Mouse (Mus musculus) liver, embryonic 15.5 days (tissue): ENCODE measurements around the gene Eif4b. TPM values are rescaled to one million over a fixed set of nuclear protein-coding genes. Genes with fewer than 3 reads are reported as not detected.

ENCODE experiments used
- ATAC-seq: fragments of 200-750 bp; cut with Nextera tagmentation; 2 replicates; pipeline ENCODE4 v1.8.0; 2017; ENCODE audit warnings: moderate number of reproducible peaks, mild to moderate bottlenecking, moderate library complexity; ENCODE audit not compliant: insufficient read depth
- H3K27ac ChIP-seq: fragments of 300-500 bp; sonication (generic); replicated peaks from 2 replicates; pipeline ENCODE4 v1.5.1; 2015; ENCODE audit warnings: mild to moderate bottlenecking, inconsistent platforms
- H3K27me3 ChIP-seq: fragments of 300-500 bp; sonication (generic); 2 replicates; pipeline ENCODE4 v1.6.1; 2015; ENCODE audit warnings: mild to moderate bottlenecking, inconsistent platforms
- H3K36me3 ChIP-seq: fragments of 300-500 bp; sonication (generic); replicated peaks from 2 replicates; pipeline ENCODE4 v1.6.1; 2015; ENCODE audit warnings: moderate library complexity, mild to moderate bottlenecking, inconsistent platforms
- H3K4me1 ChIP-seq: fragments of 300-500 bp; sonication (generic); replicated peaks from 2 replicates; pipeline ENCODE4 v1.6.1; 2015; ENCODE audit warnings: inconsistent platforms
- H3K4me2 ChIP-seq: fragments of 300-500 bp; sonication (generic); 2 replicates; pipeline ENCODE4 v1.6.1; 2015; ENCODE audit warnings: moderate library complexity, mild to moderate bottlenecking, inconsistent platforms
- H3K4me3 ChIP-seq: fragments of 300-500 bp; sonication (generic); replicated peaks from 2 replicates; pipeline ENCODE4 v1.5.1; 2015; ENCODE audit warnings: mild to moderate bottlenecking, inconsistent platforms
- H3K9ac ChIP-seq: fragments of 300-500 bp; sonication (generic); 2 replicates; pipeline ENCODE4 v1.6.1; 2015; ENCODE audit warnings: moderate library complexity, mild to moderate bottlenecking, inconsistent platforms
- H3K9me3 ChIP-seq: fragments of 300-500 bp; sonication (generic); replicated peaks from 2 replicates; pipeline ENCODE4 v1.6.1; 2016; ENCODE audit warnings: inconsistent platforms
- WGBS: fragments of 180-500 bp; shearing (Covaris S2); methylation state at CpG from one replicate; pipeline ENCODE4 v1.1.7; 2015; ENCODE audit warnings: mixed read lengths; ENCODE audit not compliant: insufficient replicate concordance; 5-methylcytosine and 5-hydroxymethylcytosine counted together
- polyA plus RNA-seq: library from polyadenylated mRNA; unstranded; fragments of >200 nt; fragmentation: Nextera tagmentation; extraction: Ambion mirVana; gene quantifications from 2 replicates; pipeline ENCODE4 v1.2.1, GENCODE M21; 2015

Gene Eif4b
- polyA plus RNA-seq, 1 experiment from 2014 or later: 43.5 TPM

DNA sequence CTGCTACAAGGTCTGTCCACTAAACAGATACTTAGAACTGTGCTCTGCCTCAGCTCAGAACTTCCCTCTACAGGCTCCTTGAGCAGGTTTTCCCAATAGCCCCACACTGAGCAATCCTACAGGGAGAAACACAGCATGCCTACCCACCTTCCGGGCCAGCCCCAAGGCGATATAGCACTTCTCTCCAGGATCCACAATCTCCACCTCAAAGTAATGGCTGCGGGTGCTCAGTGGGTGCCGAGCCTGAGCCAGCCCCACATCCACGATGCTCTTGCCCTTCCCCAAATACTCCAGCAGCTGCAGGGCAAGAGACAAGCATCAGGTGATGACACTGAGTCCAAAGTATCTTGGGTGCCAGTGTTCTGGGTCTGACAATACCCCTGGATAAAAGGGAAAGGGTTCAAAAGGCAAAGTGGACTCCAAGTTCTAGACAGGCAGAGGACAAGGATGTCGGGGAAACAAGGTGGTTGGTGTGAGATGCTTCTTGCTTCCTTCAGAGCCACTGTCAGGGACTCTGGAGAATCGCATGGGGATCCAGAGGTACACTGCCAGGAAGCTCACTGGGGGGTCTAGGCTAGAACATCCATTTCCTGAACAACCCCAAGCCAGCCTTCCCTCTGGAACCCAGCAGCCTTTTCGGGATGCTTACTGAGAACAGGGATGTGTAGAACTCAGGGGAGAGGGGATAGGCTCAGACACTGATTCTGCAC, 45.7 kb downstream of the Eif4b start:
- WGBS: 71% methylated on average over 8 of the region's 8 CpGs
- no peak overlapping the region for H3K4me2 ChIP-seq
- peaks cover 55% of the 10 kb centered on the region for H3K36me3 ChIP-seq
- H3K27me3 ChIP-seq: no peaks in the 10 kb centered on the region
- H3K9me3 ChIP-seq: no peaks in the 10 kb centered on the region
- ATAC-seq: no peak
- H3K27ac ChIP-seq: no peak overlapping the region
- H3K9ac ChIP-seq: no peak overlapping the region
- peaks cover 8% of the 10 kb centered on the region for H3K4me1 ChIP-seq
- no peak overlapping the region for H3K4me3 ChIP-seq

DNA sequence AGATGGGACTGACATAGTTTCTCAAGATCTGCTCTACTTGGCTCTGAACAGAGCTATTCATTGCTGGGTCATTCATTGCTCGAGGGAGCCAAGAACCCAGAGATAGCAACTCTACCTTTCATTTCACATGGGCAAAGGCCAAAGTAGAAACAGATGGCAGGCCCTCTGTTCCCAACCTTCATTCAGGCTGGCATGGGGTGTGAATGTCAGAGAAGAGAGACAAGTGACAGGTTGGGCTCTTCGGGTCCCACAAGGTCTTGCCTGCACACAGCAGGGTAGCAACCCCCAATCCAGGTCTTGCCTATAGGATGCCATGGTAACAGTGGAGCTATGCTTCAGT, 46.2 kb downstream of the Eif4b start:
- peaks cover 8% of the 10 kb centered on the region for H3K4me1 ChIP-seq
- no peak overlapping the region for H3K4me3 ChIP-seq
- H3K9ac ChIP-seq: no peak overlapping the region
- no peaks in the 10 kb centered on the region for H3K27me3 ChIP-seq
- no peaks in the 10 kb centered on the region for H3K9me3 ChIP-seq
- H3K4me2 ChIP-seq: no peak overlapping the region
- ATAC-seq: no peak
- no peak overlapping the region for H3K27ac ChIP-seq
- H3K36me3 ChIP-seq: peaks cover 60% of the 10 kb centered on the region
- WGBS: 68% methylated on average over 2 of the region's 2 CpGs

DNA sequence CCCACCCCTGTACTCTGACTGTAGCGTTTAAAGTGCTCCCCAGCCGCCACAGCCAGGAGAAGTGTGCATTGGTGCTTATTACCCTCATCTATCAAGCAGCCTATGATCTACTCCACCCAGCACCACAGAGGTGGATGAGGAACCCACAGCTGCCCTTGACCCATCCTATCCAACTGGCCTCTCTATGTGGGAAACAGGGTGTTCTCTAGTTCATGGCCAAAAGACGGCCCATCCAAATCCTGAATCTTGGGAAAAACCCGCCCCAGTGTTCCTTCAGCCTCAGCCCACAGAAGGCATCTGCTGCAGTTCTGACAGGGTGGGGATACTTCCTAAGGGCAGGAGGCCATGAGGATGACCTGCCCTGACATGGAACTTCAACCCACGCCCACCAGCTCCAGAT, 47.0 kb downstream of the Eif4b start:
- no peak overlapping the region for H3K4me2 ChIP-seq
- peaks cover 7% of the 10 kb centered on the region for H3K4me1 ChIP-seq
- ATAC-seq: no peak
- H3K27me3 ChIP-seq: no peaks in the 10 kb centered on the region
- H3K27ac ChIP-seq: no peak overlapping the region
- no peaks in the 10 kb centered on the region for H3K9me3 ChIP-seq
- no peak overlapping the region for H3K9ac ChIP-seq
- 71% methylated on average over 5 of the region's 5 CpGs for WGBS
- no peak overlapping the region for H3K4me3 ChIP-seq
- H3K36me3 ChIP-seq: peaks cover 67% of the 10 kb centered on the region

DNA sequence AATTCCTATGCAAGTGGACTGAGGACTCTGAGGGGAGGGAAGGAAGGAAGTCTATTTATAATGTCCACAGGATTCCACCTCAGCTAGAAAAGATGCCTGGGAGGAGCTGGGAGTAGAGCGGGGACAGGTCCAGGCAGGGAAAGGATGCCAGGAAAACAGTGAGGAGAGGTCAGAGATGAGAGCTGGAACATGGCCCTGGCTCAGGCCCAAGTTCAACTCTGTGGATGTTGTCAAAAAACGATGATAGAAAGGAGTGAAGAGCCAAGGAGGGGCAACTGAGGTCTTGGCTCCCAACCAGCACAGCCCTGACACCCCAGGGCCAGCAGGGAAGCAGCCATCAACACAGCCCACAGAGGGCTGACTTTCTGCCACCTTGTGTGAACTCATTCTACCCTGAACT, 52.7 kb downstream of the Eif4b start:
- H3K4me1 ChIP-seq: no peaks in the 10 kb centered on the region
- no peak overlapping the region for H3K27ac ChIP-seq
- no peak overlapping the region for H3K4me3 ChIP-seq
- 57% methylated on average over 2 of the region's 2 CpGs for WGBS
- H3K27me3 ChIP-seq: no peaks in the 10 kb centered on the region
- peaks cover 76% of the 10 kb centered on the region for H3K36me3 ChIP-seq
- ATAC-seq: 0 out of 2 replicates have a peak, but pooled peaks have one; percentile 15
- no peak overlapping the region for H3K4me2 ChIP-seq
- H3K9me3 ChIP-seq: no peaks in the 10 kb centered on the region
- no peak overlapping the region for H3K9ac ChIP-seq

DNA sequence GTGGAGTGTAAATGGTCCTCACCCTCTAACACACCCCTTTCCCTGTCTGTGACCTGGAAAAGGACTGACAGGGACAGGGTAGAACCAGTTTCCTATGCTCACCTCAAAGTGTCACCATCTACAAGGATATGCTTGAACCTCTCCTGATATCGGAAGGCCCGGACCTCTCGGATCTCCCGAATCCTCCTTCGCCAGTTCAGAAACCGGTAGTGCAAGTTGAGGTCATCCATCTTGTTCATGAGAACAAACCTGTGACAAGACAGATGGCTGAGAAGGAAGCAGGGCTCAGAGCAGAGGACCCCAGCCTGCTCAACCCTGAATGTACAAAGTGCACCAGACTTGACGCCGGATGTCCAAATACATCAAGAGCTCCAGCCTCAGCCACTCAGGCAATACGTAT, 59.7 kb downstream of the Eif4b start:
- no peak for ATAC-seq
- 87% methylated on average over 9 of the region's 9 CpGs for WGBS
- Histone ChIP-seq H3K4me3 (no peak overlapping the region), H3K27ac (no peak overlapping the region), H3K9ac (no peak overlapping the region), H3K36me3 (peaks cover 50% of the 10 kb centered on the region), H3K4me2 (no peak overlapping the region), H3K27me3 (no peaks in the 10 kb centered on the region), H3K9me3 (no peaks in the 10 kb centered on the region), H3K4me1 (peaks cover 30% of the 10 kb centered on the region)

DNA sequence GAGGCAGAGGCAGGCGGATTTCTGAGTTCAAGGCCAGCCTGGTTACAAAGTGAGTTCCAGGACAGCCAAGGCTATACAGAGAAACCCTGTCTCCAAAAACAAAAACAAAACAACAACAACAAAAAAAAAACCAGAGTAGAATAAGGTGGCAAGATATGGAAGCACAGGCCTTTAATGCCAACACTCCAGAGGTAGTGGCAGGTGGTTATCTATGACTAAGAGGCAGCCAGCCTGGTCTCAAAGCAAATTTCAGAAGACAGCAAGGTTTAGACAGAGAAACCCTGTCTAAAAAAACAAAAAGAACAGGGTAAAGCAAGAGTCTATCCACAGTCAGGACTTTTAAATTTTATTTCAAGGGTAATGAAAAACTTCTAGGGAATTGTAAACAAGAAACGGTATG, 61.1 kb downstream of the Eif4b start:
- no peak overlapping the region; the same call in 1 of the 2 replicates for H3K4me3 ChIP-seq
- H3K4me1 ChIP-seq: peaks cover 30% of the 10 kb centered on the region
- H3K9ac ChIP-seq: 0 out of 2 replicates have a peak overlapping the region, but pooled peaks have one; percentile 79
- WGBS: 83% methylated on average over 2 of the region's 2 CpGs
- H3K9me3 ChIP-seq: no peaks in the 10 kb centered on the region
- H3K27ac ChIP-seq: peak overlapping the region; percentile 84
- H3K36me3 ChIP-seq: peaks cover 36% of the 10 kb centered on the region
- ATAC-seq: no peak
- peak overlapping the region; percentile 94 for H3K4me2 ChIP-seq
- H3K27me3 ChIP-seq: 0 out of 2 replicates have a peak, but pooled peaks cover 9% of the 10 kb centered on the region

DNA sequence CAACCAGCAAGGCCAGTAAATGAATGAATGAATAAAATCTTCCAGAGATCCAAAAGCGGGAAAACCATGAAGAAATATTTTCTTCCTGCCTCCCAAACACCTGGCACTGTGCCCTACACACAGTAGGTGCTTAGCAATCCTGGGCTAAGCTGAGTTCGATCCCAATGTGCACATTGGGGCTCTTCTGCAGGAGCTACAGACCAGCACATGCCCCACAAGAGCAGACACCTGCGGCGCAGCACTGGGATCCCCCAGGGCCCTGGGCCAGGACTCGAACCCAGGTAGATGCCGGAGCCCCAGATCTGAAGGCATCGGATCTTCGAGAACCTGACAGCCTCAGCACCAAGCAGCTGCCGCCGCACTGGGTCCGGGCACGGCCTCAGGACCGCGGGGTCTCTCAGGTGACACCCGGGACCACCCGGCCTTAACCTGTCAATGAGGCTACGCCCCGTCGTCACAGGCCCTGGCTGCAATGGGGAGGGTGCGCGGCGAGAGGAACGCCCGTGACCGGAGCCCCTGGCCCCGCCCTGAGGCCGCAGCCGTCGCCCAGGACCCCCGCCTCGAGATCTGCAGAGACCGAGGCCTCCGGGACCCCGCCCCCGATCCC, 62.1 kb downstream of the Eif4b start:
- peak overlapping the region; percentile 79 for H3K9ac ChIP-seq
- peak; percentile 65 for ATAC-seq
- no peaks in the 10 kb centered on the region for H3K9me3 ChIP-seq
- 0 out of 2 replicates have a peak, but pooled peaks cover 9% of the 10 kb centered on the region for H3K27me3 ChIP-seq
- H3K27ac ChIP-seq: peak overlapping the region; percentile 84
- H3K4me2 ChIP-seq: peak overlapping the region; percentile 94
- H3K36me3 ChIP-seq: peaks cover 27% of the 10 kb centered on the region
- H3K4me3 ChIP-seq: peak overlapping the region; percentile 82
- peaks cover 30% of the 10 kb centered on the region for H3K4me1 ChIP-seq
- WGBS: 3% methylated on average over 33 of the region's 35 CpGs

DNA sequence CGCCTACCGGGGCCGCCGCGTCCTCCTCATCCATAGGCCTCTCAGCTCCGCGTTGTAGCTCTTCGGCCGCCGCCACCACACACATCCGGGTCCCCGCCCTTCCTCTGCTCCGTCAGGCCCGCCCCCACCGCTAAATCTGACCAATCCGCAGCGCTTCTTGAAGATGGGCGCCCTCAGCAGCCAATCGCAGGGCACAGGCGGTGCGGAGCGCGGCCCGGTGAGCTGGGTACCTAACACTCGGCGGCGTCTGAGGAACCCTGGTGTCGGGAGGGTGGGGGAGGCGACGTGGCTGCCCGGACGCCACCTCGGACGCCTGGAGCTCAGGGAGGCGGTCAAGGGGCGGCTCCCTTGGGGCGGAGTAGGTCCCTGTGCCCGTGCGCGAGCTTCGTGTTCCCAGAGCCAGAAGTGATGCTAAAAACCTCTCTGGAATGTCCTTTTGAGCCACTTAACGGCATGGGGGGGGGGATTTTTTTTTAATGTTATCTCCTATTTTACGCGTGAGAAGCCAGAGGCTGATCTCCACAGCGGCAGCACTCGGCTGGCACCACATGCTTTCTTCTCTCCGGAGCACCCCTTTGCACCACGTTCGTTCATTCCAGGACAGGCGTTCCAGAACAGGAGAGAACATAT, 62.7 kb downstream of the Eif4b start, which contains the start of gene Spryd3:
Gene Spryd3, minus strand, starts transcription at position 106 of the 630 bp plus-strand sequence.
- Histone ChIP-seq H3K36me3 (peaks cover 21% of the 10 kb centered on the region), H3K27me3 (peaks cover 9% of the 10 kb centered on the region), H3K9ac (peak within 1 kb of the TSS; percentile 79), H3K4me2 (peak within 1 kb of the TSS; percentile 94), H3K4me1 (peaks cover 30% of the 10 kb centered on the region), H3K4me3 (peak within 1 kb of the TSS; percentile 82), H3K9me3 (no peaks in the 10 kb centered on the region), H3K27ac (peak within 1 kb of the TSS; percentile 84)
- WGBS: under 1% methylated on average over 43 of the region's 50 CpGs
- peak; percentile 99 for ATAC-seq

DNA sequence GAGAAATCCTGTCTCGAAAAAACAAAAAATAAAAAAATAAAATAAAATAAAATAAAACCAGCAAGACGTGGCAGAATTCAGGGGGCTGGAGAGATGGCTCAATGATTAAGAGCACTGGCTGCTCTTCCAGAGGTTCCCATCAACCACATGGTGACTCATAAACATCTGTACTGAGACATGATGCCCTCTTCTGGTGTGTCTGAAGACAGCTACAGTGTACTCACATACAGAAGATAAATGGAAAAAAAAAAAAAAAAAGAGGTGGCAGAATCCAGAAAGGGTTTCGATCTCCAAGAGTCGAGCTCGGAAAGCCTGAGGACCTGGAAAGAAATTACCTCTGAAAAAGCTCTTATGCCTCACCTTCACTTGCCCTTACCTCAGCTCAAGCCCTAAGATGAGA, 67.5 kb downstream of the Eif4b start:
- H3K27me3 ChIP-seq: peaks cover 58% of the 10 kb centered on the region
- H3K9me3 ChIP-seq: no peaks in the 10 kb centered on the region
- H3K4me2 ChIP-seq: no peak overlapping the region
- no peak overlapping the region for H3K9ac ChIP-seq
- H3K27ac ChIP-seq: no peak overlapping the region
- H3K36me3 ChIP-seq: no peaks in the 10 kb centered on the region
- WGBS: 70% methylated on average over 5 of the region's 5 CpGs
- H3K4me1 ChIP-seq: peaks cover 24% of the 10 kb centered on the region
- no peak for ATAC-seq
- no peak overlapping the region for H3K4me3 ChIP-seq

DNA sequence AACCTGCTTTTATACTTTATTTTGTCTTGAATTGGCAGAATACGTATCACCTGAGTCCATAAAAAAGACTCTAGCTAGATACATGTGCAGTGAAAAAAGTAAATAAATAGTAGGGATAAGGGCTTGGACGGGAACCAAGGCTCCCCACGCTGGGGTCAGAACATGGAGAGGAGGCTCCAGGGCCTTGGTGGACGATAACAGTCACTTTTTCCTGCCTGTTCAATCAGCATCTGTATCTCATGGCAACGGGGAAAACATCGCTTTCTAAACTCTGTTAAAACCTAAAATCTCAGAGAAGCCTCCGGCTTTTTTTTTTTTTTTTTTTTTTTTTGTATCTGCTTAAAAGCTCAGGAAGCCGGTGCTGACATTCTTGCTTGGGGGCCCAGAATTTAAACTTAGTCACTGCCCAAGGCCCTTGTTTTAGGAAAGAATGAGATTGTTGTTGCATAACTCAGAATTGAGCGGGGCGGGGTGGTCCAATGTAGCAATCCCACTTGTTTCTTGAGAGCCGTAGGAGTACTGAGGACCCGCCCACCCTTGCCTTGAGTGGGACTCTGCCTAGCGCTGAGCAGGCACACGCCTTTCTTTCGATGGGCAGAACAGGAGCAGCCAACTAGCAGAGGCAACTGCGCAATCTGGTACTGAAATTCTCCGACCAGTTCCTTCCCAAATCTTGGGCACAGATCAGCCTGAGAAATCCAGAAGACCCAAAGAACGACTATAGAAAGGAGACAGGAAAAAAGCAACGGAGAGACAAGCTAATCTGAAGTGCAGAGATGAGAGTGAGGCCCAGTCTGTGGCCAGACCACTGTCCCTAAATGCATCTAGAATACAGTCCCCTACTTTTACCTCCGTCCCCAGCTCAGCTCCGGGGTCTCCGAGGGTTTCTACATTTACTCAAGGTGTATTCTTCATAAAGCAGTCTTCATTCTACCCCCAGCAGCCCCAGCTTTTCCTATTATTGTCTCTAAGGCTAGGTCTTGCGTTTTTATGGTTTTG, 69.6 kb downstream of the Eif4b start:
- H3K9me3 ChIP-seq: no peaks in the 10 kb centered on the region
- no peak overlapping the region for H3K27ac ChIP-seq
- peaks cover 23% of the 10 kb centered on the region for H3K4me1 ChIP-seq
- ATAC-seq: no peak
- 49% methylated on average over 23 of the region's 23 CpGs for WGBS
- H3K9ac ChIP-seq: no peak overlapping the region
- H3K4me3 ChIP-seq: no peak overlapping the region
- no peaks in the 10 kb centered on the region for H3K36me3 ChIP-seq
- peaks cover 60% of the 10 kb centered on the region for H3K27me3 ChIP-seq
- no peak overlapping the region for H3K4me2 ChIP-seq
